Mouse (Mus musculus): ENCODE measurements around the gene Slc44a4. TPM values are rescaled to one million over a fixed set of nuclear protein-coding genes. Genes with fewer than 3 reads are reported as not detected.

Gene Slc44a4
- polyA plus RNA-seq, 2 experiments: 1.0 to 2.7 TPM

DNA sequence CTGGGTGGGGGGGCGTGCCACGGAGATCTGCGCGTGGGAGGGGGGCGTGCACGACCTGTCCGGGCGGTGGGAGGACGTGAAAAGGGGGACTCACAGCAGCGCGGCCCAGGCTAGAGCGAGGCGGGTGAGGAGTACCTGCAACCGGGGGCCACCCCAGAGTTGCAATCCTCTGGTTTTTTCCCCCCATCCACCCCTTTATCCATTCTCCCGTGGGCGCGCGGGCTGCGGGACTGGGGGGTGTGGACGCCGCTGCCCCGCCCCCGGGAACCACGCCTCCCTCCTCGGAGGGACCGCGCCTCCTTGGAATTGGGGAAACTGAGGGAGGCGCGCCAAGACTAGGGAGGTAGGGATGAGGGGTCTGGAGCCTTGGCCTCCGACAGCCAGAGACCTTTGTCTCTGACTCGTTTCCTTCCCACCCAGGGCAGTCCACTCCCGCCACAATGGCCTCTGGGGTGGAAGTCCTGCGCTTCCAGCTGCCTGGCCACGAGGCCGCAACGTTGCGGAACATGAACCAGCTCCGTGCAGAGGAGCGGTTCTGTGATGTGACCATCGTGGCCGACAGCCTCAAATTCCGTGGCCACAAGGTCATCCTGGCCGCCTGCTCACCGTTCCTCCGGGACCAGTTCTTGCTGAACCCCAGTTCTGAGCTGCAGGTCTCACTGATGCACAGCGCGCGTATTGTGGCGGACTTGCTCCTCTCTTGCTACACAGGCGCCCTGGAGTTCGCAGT lies 19.3 kb upstream of the Slc44a4 start:
- H3K9me3 ChIP-seq (ENCODE audit: control insufficient read depth, low read length): no peaks in the 10 kb centered on the region
- H3K4me2 ChIP-seq (ENCODE audit: low read depth): peak overlapping the region; percentile 96
- ATAC-seq (ENCODE audit: insufficient read depth) (no peak), DNase-seq (ENCODE audit: low read depth in 3 of 3, low spot score in 3 of 3) (no peak)
- 17% methylated on average over 48 of the region's 51 CpGs for WGBS (ENCODE audit: insufficient replicate concordance)
- H3K27me3 ChIP-seq (ENCODE audit: control insufficient read depth, insufficient read depth, low read length): no peaks in the 10 kb centered on the region
- H3K36me3 ChIP-seq (replicated peaks; ENCODE audit: control insufficient read depth, insufficient read depth, low read depth): no peaks in the 10 kb centered on the region
- peaks cover 9 to 18% of the 10 kb centered on the region in 2 experiments for H3K4me1 ChIP-seq (replicated peaks; ENCODE audit: control insufficient read depth in 2 of 2, insufficient read depth in 2 of 2, low read length in 1 of 2)
- peak overlapping the region; percentile 75 for H3K9ac ChIP-seq (replicated peaks)
- peak overlapping the region; percentile 50 for H3K27ac ChIP-seq
- TF ChIP-seq CTCF (IDR thresholded peaks at IDR 0.05; ENCODE audit: low read depth): no peak
- no peak for TF ChIP-seq EP300 (IDR thresholded peaks at IDR 0.05; ENCODE audit: low read depth)
- H3K4me3 ChIP-seq (ENCODE audit: insufficient read depth in 1 of 2, low read depth in 2 of 2, low read length in 2 of 2): peak overlapping the region; percentile 56 to 68

DNA sequence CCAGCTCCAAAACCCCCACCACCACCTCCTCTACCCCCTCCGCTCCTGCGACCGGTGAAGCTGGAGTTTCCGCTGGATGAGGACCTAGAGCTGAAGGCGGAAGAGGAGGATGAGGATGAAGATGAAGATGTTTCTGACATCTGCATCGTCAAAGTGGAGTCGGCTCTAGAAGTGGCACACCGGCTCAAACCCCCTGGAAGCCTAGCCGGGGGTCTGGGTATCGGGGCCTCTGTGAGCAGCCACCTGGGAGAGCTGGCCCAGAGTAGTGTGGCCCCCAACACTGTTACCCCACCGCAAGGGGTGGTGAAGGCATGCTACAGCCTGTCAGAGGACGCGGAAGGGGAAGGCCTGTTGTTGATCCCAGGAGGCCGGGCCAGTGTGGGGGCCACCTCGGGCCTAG lies 18.5 kb upstream of the Slc44a4 start:
- no peak overlapping the region for H3K4me2 ChIP-seq (ENCODE audit: low read depth)
- no peak for TF ChIP-seq EP300 (IDR thresholded peaks at IDR 0.05; ENCODE audit: low read depth)
- TF ChIP-seq CTCF (IDR thresholded peaks at IDR 0.05; ENCODE audit: low read depth): no peak
- no peak overlapping the region for H3K4me3 ChIP-seq (ENCODE audit: insufficient read depth in 1 of 2, low read depth in 2 of 2, low read length in 2 of 2)
- no peaks in the 10 kb centered on the region for H3K27me3 ChIP-seq (ENCODE audit: control insufficient read depth, insufficient read depth, low read length)
- DNase-seq (ENCODE audit: low read depth in 3 of 3, low spot score in 3 of 3) (no peak), ATAC-seq (ENCODE audit: insufficient read depth) (no peak)
- no peak overlapping the region for H3K27ac ChIP-seq
- H3K9ac ChIP-seq (replicated peaks): no peak overlapping the region
- H3K9me3 ChIP-seq (ENCODE audit: control insufficient read depth, low read length): no peaks in the 10 kb centered on the region
- H3K4me1 ChIP-seq (replicated peaks; ENCODE audit: control insufficient read depth in 2 of 2, insufficient read depth in 2 of 2, low read length in 1 of 2): peaks cover 9 to 22% of the 10 kb centered on the region in 2 experiments
- 90% methylated on average over 15 of the region's 15 CpGs for WGBS (ENCODE audit: insufficient replicate concordance)
- H3K36me3 ChIP-seq (replicated peaks; ENCODE audit: control insufficient read depth, insufficient read depth, low read depth): no peaks in the 10 kb centered on the region

DNA sequence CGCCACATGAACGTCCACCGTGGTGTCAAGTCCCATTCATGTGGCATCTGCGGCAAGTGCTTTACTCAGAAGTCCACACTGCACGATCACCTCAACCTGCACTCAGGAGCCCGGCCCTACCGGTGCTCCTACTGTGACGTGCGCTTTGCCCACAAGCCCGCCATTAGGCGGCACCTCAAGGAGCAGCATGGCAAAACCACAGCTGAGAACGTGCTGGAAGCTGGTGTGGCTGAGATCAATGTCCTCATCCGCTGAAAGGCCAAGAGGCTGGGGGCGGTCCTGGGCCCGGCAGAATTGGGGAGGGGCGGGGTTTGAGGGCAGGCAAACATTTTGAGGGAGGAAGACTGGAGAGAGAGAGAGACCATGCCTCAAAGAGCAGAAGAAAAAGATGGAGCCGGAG lies 17.9 kb upstream of the Slc44a4 start:
- TF ChIP-seq EP300 (IDR thresholded peaks at IDR 0.05; ENCODE audit: low read depth) (no peak), CTCF (IDR thresholded peaks at IDR 0.05; ENCODE audit: low read depth) (no peak)
- Histone ChIP-seq H3K27me3 (ENCODE audit: control insufficient read depth, insufficient read depth, low read length) (no peaks in the 10 kb centered on the region), H3K9me3 (ENCODE audit: control insufficient read depth, low read length) (no peaks in the 10 kb centered on the region), H3K9ac (replicated peaks) (no peak overlapping the region), H3K27ac (no peak overlapping the region), H3K4me1 (replicated peaks; ENCODE audit: control insufficient read depth in 2 of 2, insufficient read depth in 2 of 2, low read length in 1 of 2) (peaks cover 9 to 22% of the 10 kb centered on the region in 2 experiments), H3K4me3 (ENCODE audit: insufficient read depth in 1 of 2, low read depth in 2 of 2, low read length in 2 of 2) (no peak overlapping the region), H3K4me2 (ENCODE audit: low read depth) (no peak overlapping the region), H3K36me3 (replicated peaks; ENCODE audit: control insufficient read depth, insufficient read depth, low read depth) (no peaks in the 10 kb centered on the region; the same call in none of the 2 replicates)
- WGBS (ENCODE audit: insufficient replicate concordance): 67% methylated on average over 17 of the region's 17 CpGs
- DNase-seq (ENCODE audit: low read depth in 3 of 3, low spot score in 3 of 3) (no peak), ATAC-seq (ENCODE audit: insufficient read depth) (no peak)

GRCm38 (mm10) chr17:34897373-34898159 lies 16.7 kb upstream of the Slc44a4 start:
- H3K27me3 ChIP-seq (ENCODE audit: control insufficient read depth, insufficient read depth, low read length): no peaks in the 10 kb centered on the region
- no peak for ATAC-seq (ENCODE audit: insufficient read depth)
- no peaks in the 10 kb centered on the region for H3K9me3 ChIP-seq (ENCODE audit: control insufficient read depth, low read length)
- peak overlapping the region; percentile 75 for H3K27ac ChIP-seq
- whole genome bisulfite sequencing (ENCODE audit: insufficient replicate concordance): 5% methylated on average over 10 of the region's 10 CpGs
- peak overlapping the region; percentile 85 for H3K9ac ChIP-seq (replicated peaks)
- DNase-seq (ENCODE audit: low read depth in 3 of 3, low spot score in 3 of 3): no peak
- TF ChIP-seq EP300 (IDR thresholded peaks at IDR 0.05; ENCODE audit: low read depth) (no peak), CTCF (IDR thresholded peaks at IDR 0.05; ENCODE audit: low read depth) (0 out of 2 replicates have a peak, but pooled peaks have one; percentile 4)
- peak overlapping the region; percentile 97 for H3K4me2 ChIP-seq (ENCODE audit: low read depth)
- no peaks in the 10 kb centered on the region; the same call in none of the 2 replicates for H3K36me3 ChIP-seq (replicated peaks; ENCODE audit: control insufficient read depth, insufficient read depth, low read depth)
- H3K4me3 ChIP-seq (ENCODE audit: insufficient read depth in 1 of 2, low read depth in 2 of 2, low read length in 2 of 2): peak overlapping the region; percentile 64 to 85
- H3K4me1 ChIP-seq (replicated peaks; ENCODE audit: control insufficient read depth in 2 of 2, insufficient read depth in 2 of 2, low read length in 1 of 2): peaks cover 9 to 22% of the 10 kb centered on the region in 2 experiments

DNA sequence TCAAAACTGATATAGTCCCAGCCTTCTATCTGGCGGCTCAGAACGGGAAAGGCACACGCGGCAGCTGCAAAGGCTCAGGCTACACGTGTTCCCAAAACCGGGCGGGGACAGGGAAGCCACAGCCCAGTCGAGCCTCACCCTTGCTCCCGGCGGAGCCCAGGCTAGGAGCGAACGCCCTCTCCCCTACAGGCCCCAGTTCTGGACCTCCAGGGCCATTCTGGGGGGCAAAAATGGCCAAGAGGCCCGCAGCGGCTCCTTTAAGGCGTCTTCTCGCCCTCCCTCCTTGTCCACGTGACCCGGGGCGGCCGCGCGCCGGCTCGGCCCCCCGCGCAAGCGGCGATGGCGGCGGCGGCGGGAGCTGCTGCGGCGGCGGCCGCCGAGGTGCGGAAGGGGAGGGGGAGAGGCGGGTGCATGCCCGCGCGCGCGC lies 16.1 kb upstream of the Slc44a4 start, which contains the start of the genes C2 and Ehmt2:
C2 (minus strand) TSS at position 106 of the 427 bp plus-strand sequence.
Ehmt2 (plus strand) TSS at position 310 of the 427 bp plus-strand sequence.
- peaks cover 3% of the 10 kb centered on the region for H3K36me3 ChIP-seq (replicated peaks; ENCODE audit: control insufficient read depth, insufficient read depth, low read depth)
- ATAC-seq (ENCODE audit: insufficient read depth) (peak; percentile 46), DNase-seq (ENCODE audit: low read depth in 3 of 3, low spot score in 3 of 3) (peak in 2 of 3 experiments; percentile 46 to 55)
- 0% methylated on average over 26 of the region's 44 CpGs for WGBS (ENCODE audit: insufficient replicate concordance)
- H3K4me3 ChIP-seq (ENCODE audit: insufficient read depth in 1 of 2, low read depth in 2 of 2, low read length in 2 of 2): peak within 1 kb of the TSS; percentile 64 to 85
- H3K9ac ChIP-seq (replicated peaks): peak within 1 kb of the TSS; percentile 85
- peak within 1 kb of the TSS; percentile 97 for H3K4me2 ChIP-seq (ENCODE audit: low read depth)
- peaks cover 9 to 19% of the 10 kb centered on the region in 2 experiments for H3K4me1 ChIP-seq (replicated peaks; ENCODE audit: control insufficient read depth in 2 of 2, insufficient read depth in 2 of 2, low read length in 1 of 2)
- no peaks in the 10 kb centered on the region for H3K9me3 ChIP-seq (ENCODE audit: control insufficient read depth, low read length)
- H3K27ac ChIP-seq: peak within 1 kb of the TSS; percentile 75
- no peaks in the 10 kb centered on the region for H3K27me3 ChIP-seq (ENCODE audit: control insufficient read depth, insufficient read depth, low read length)
- no peak for TF ChIP-seq CTCF (IDR thresholded peaks at IDR 0.05; ENCODE audit: low read depth)
- TF ChIP-seq EP300 (IDR thresholded peaks at IDR 0.05; ENCODE audit: low read depth): no peak
